Mouse (Mus musculus) ES-Bruce4 (cell line): ENCODE data around the gene Uox. TPM values are rescaled to one million over a fixed set of nuclear protein-coding genes. Genes with fewer than 3 reads are reported as not detected.

Experiments used
- H3K27ac ChIP-seq: 2 replicates; pipeline ENCODE4 v1.5.1; 2012; ENCODE audit warnings: low read length, inconsistent platforms; ENCODE audit not compliant: insufficient read depth
- H3K27me3 ChIP-seq: 2 replicates; pipeline ENCODE4 v1.6.1; 2012; ENCODE audit warnings: mild to moderate bottlenecking, low read length, inconsistent platforms; ENCODE audit not compliant: control insufficient read depth, poor library complexity, insufficient read depth, severe bottlenecking
- H3K36me3 ChIP-seq: 2 replicates; pipeline ENCODE4 v1.6.1; 2012; ENCODE audit warnings: inconsistent platforms, mild to moderate bottlenecking, low read length, moderate library complexity; ENCODE audit not compliant: control insufficient read depth, poor library complexity, insufficient read depth, severe bottlenecking
- H3K4me1 ChIP-seq: one replicate; pipeline ENCODE4 v1.8.1; 2011; ENCODE audit warnings: low read length; ENCODE audit not compliant: control insufficient read depth, insufficient read depth
- H3K4me3 ChIP-seq: 2 replicates; pipeline ENCODE4 v1.5.1; 2011; ENCODE audit warnings: low read depth, mild to moderate bottlenecking, low read length
- H3K9ac ChIP-seq: 2 replicates; pipeline ENCODE4 v1.6.1; 2012; ENCODE audit warnings: low read depth, mild to moderate bottlenecking, inconsistent platforms; ENCODE audit not compliant: poor library complexity, severe bottlenecking
- H3K9me3 ChIP-seq: replicated peaks from 2 replicates; pipeline ENCODE4 v1.6.1; 2012; ENCODE audit warnings: mild to moderate bottlenecking, low read length, inconsistent platforms; ENCODE audit not compliant: control insufficient read depth, poor library complexity, insufficient read depth, severe bottlenecking
- CTCF ChIP-seq: IDR thresholded peaks from one replicate; pipeline ENCODE4 v1.8.1; 2011; ENCODE audit warnings: low read depth, low read length
- EP300 ChIP-seq: IDR thresholded peaks from 2 replicates; pipeline ENCODE4 v1.6.1; 2011; ENCODE audit warnings: low read depth, low read length; ENCODE audit not compliant: insufficient read depth
- POLR2A ChIP-seq: IDR thresholded peaks from one replicate; pipeline ENCODE4 v1.8.1; 2011; ENCODE audit warnings: low read length; ENCODE audit not compliant: insufficient read depth
- polyA plus RNA-seq: library from polyadenylated mRNA; stranded (reverse); fragments of >200 nt; gene quantifications from 2 replicates; pipeline ENCODE4 v1.2.4, GENCODE M21; 2011; ENCODE audit warnings: low read depth; ENCODE audit not compliant: missing spikeins, insufficient read depth, insufficient read length

The Uox gene
- polyA plus RNA-seq, 1 experiment: not detected

DNA sequence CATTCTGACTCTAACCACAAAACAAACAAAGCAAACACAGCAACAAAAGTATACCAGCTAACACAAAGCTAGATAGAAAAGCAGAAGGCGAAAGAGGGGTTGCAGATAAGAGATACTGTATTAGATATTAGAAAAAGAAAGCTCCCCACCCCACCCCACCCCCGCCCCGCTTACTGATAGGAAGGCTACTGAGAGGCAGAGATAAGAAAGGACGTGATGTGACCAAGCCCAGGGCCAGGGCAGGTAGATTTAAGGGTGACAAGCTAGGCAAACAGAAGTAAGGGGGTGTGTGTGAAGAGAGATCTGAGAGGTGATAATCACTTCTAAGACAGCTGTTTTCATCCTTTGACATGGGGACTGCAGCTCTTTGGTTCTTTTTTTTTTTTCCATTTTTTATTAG lies 48.1 kb downstream of the Uox start:
- H3K4me3 ChIP-seq: no peak overlapping the region
- H3K27ac ChIP-seq: no peak overlapping the region
- H3K36me3 ChIP-seq: no peaks in the 10 kb centered on the region
- H3K9ac ChIP-seq: no peak overlapping the region
- H3K27me3 ChIP-seq: no peaks in the 10 kb centered on the region; the same call in 1 of the 2 replicates
- no peaks in the 10 kb centered on the region for H3K4me1 ChIP-seq
- no peak for TF ChIP-seq CTCF
- TF ChIP-seq EP300: no peak
- TF ChIP-seq POLR2A: no peak
- no peaks in the 10 kb centered on the region for H3K9me3 ChIP-seq

DNA sequence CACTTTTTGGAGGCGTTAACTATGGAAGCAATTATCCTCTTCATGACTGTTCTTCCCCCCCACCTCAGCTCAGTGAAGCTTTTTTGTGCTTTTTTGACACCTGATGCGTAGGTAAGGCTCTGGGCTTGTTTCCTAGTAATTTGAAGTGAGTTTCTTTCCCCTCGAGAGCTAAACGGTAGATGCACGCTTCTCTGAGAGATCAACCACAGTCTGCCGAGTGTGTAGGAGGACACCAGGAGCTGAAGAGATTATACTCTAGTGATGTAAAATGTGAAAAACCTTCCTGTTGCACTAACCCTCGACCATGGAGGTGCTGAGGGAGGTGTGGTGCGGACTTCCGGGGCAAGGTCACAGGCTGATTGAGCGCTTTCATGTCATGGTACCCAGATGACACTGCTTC lies 49.9 kb downstream of the Uox start:
- no peaks in the 10 kb centered on the region for H3K9me3 ChIP-seq
- no peak for TF ChIP-seq POLR2A
- no peak for TF ChIP-seq CTCF
- TF ChIP-seq EP300: no peak
- no peaks in the 10 kb centered on the region for H3K36me3 ChIP-seq
- H3K9ac ChIP-seq: no peak overlapping the region
- no peaks in the 10 kb centered on the region; the same call in 1 of the 2 replicates for H3K27me3 ChIP-seq
- H3K4me1 ChIP-seq: no peaks in the 10 kb centered on the region
- H3K4me3 ChIP-seq: no peak overlapping the region
- no peak overlapping the region for H3K27ac ChIP-seq

DNA sequence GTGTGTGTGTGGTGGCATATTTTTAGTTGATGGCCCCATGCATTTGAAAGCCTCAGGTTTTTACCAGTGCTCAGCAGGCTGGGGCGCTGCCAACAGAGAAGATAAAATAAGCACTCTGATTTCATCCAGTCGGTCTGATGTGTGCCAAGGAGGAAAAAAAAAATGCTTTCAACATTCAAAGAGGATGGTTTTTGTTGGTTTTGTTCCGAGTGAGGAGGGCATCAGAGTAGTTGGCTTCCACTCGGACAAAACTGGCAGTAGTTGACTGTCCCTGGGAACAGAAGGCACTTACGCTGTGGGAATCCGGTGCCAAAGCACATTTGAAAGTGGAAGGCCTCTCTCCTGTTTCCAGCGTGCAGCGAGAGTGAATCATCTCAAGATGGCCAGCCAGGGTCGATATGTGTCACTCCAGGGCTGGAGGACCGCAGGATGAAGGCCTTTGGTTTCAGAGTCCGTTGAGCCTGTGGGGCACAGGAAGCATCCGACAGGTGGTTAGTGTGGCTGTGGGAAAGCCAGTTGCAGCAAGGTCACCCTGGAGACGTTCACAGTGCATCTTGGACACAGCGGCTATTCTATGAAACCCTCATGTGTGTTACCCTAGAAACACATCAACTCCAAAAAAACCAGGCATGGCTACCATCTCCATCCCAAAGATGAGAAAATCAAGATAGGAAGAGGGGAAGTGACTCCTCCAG lies 50.5 kb downstream of the Uox start:
- H3K4me1 ChIP-seq: no peaks in the 10 kb centered on the region
- no peak overlapping the region for H3K4me3 ChIP-seq
- H3K9ac ChIP-seq: no peak overlapping the region
- H3K27me3 ChIP-seq: no peaks in the 10 kb centered on the region; the same call in 1 of the 2 replicates
- no peak for TF ChIP-seq POLR2A
- TF ChIP-seq CTCF: no peak
- no peak for TF ChIP-seq EP300
- H3K27ac ChIP-seq: no peak overlapping the region
- H3K9me3 ChIP-seq: no peaks in the 10 kb centered on the region
- H3K36me3 ChIP-seq: no peaks in the 10 kb centered on the region

DNA sequence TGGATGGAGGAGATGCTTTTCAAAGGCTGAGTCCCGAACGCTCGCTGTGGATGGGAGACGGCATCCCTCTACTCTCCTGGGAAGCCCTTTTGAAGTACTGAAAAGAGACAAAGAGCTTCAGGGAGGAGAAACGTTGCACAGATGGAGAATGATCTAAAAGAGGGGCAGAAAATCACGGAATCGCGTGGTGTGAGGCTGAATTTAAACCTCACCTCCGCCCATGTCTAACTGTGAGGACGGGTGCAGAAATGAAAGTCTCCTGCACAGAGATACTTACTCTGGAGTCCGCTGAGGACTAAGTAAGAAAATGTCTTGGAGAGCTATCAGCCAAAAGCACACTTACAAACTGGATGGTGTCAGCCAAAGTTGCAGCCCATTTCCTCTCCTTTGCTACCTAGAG lies 51.7 kb downstream of the Uox start:
- no peaks in the 10 kb centered on the region; the same call in 1 of the 2 replicates for H3K27me3 ChIP-seq
- TF ChIP-seq POLR2A (no peak), CTCF (no peak), EP300 (no peak)
- no peak overlapping the region for H3K27ac ChIP-seq
- no peak overlapping the region for H3K4me3 ChIP-seq
- H3K9ac ChIP-seq: no peak overlapping the region
- no peaks in the 10 kb centered on the region for H3K9me3 ChIP-seq
- H3K36me3 ChIP-seq: no peaks in the 10 kb centered on the region
- H3K4me1 ChIP-seq: no peaks in the 10 kb centered on the region

DNA sequence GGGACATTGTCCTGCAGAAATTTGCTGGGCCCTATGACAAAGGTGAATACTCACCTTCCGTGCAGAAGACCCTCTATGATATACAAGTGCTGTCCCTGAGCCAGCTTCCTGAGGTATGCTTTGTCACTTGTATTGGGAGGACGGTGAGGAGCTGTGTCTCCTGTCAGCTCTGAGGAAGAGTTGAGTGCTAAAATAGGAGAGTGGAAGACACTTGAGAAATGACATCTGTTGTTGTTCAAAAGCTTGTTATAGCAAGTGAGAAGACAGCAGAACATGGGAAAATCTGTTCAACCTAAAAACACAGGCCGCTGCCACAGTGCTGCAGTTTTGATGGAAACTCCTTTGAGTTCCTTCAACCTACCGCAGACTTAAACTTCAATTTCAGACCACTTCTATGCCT lies 55.5 kb downstream of the Uox start:
- no peaks in the 10 kb centered on the region; the same call in 1 of the 2 replicates for H3K27me3 ChIP-seq
- no peak overlapping the region for H3K9ac ChIP-seq
- TF ChIP-seq CTCF (no peak), POLR2A (no peak), EP300 (no peak)
- H3K4me1 ChIP-seq: no peaks in the 10 kb centered on the region
- H3K36me3 ChIP-seq: no peaks in the 10 kb centered on the region
- no peak overlapping the region for H3K27ac ChIP-seq
- H3K4me3 ChIP-seq: no peak overlapping the region
- no peaks in the 10 kb centered on the region for H3K9me3 ChIP-seq

DNA sequence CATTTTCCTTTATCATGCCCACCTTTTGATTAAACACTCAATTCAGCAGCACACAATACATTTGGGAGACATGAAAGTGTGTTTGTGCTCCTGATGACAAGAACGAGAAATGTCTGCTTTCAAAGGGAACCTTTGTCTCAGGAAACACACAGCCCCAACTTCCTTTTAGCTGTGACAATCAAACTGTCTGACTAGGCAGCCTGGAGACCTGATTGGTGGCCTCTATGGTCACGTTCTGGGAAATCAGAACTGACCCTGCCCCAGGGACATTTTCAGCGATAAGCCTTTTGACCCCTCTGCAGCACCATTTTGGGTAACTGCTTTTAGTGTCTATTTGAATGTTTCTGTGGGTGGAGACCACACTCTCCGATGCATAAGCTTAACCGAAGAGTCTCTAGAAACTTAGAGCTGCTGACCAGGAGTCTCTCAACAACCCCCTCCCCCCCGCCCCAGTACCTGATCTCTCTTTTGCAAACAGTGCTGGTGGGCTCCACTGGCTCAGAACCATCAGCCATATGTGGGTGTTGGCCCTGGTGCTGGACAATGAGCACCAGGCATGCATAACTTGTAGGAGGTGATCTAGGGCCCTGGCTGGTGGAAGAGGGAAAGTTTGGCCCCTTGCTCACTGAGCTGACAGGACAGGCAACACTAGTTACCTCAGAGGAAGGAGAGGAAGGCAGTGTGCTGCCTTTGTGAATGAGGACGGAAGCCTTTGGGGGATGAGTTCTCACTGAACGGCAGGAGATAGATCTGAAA lies 58.2 kb downstream of the Uox start:
- TF ChIP-seq POLR2A (no peak), EP300 (no peak), CTCF (no peak)

More for the DNA sequence above, 58.2 kb downstream of the Uox start:
- no peaks in the 10 kb centered on the region for H3K4me1 ChIP-seq
- no peaks in the 10 kb centered on the region for H3K9me3 ChIP-seq
- no peak overlapping the region for H3K4me3 ChIP-seq
- H3K27ac ChIP-seq: no peak overlapping the region
- H3K27me3 ChIP-seq: no peaks in the 10 kb centered on the region
- H3K36me3 ChIP-seq: no peaks in the 10 kb centered on the region
- H3K9ac ChIP-seq: no peak overlapping the region
